Mouse (Mus musculus) brain, embryonic 14.5 days (tissue): ENCODE data around the gene Zdhhc17. TPM values are rescaled to one million over a fixed set of nuclear protein-coding genes. Genes with fewer than 3 reads are reported as not detected.

Experiments used
- DNase-seq: peaks from one replicate; pipeline ENCODE4 v3.0.0-alpha.2; 2011; ENCODE audit warnings: low read depth
- CTCF ChIP-seq: fragments of 200-500 bp; IDR thresholded peaks from 2 replicates; pipeline ENCODE4 v1.5.1; 2012; ENCODE audit warnings: inconsistent platforms, mild to moderate bottlenecking, moderate library complexity, borderline replicate concordance; ENCODE audit not compliant: insufficient read depth, insufficient read length; ENCODE audit errors: extremely low read depth
- POLR2A ChIP-seq: fragments of 200-500 bp; IDR thresholded peaks from 2 replicates; pipeline ENCODE4 v1.6.1; 2012; ENCODE audit warnings: mild to moderate bottlenecking, inconsistent platforms, borderline replicate concordance; ENCODE audit not compliant: poor library complexity, insufficient read depth, insufficient read length, severe bottlenecking; ENCODE audit errors: extremely low read depth
- polyA plus RNA-seq: library from polyadenylated mRNA; depleted of rRNA; stranded (reverse); fragments of >200 nt; gene quantifications from 2 replicates; pipeline ENCODE4 v1.2.3, GENCODE M21; 2012; rRNA removed

Gene Zdhhc17
- polyA plus RNA-seq: 83.4 and 90.8 TPM in 2 replicates

GRCm38 (mm10) chr10:111009641-111010479 lies at the start of gene Zdhhc17:
Gene Zdhhc17 (minus strand): TSS chr10:111010140.
- no peak for TF ChIP-seq CTCF
- peak; percentile 90 for TF ChIP-seq POLR2A
- peak; percentile 97 for DNase-seq

- DNase-seq: no peak
- TF ChIP-seq POLR2A: no peak
- TF ChIP-seq CTCF: no peak
Observed at GRCm38 (mm10) chr10:111055770-111056169, 45.8 kb upstream of the Zdhhc17 start.

- no peak for DNase-seq
- no peak for TF ChIP-seq POLR2A
- TF ChIP-seq CTCF: no peak
Observed at GRCm38 (mm10) chr10:111051606-111052005, 41.7 kb upstream of the Zdhhc17 start.

- TF ChIP-seq POLR2A: no peak
- no peak for TF ChIP-seq CTCF
- no peak for DNase-seq
Observed at GRCm38 (mm10) chr10:111050511-111050910, 40.6 kb upstream of the Zdhhc17 start.

- TF ChIP-seq CTCF: no peak
- TF ChIP-seq POLR2A: no peak
Observed at GRCm38 (mm10) chr10:111050061-111050460, 40.1 kb upstream of the Zdhhc17 start.

GRCm38 (mm10) chr10:111047895-111048294 lies 38.0 kb upstream of the Zdhhc17 start:
- no peak for DNase-seq
- TF ChIP-seq POLR2A (no peak), CTCF (no peak)

More at GRCm38 (mm10) chr10:111050061-111050460, 40.1 kb upstream of the Zdhhc17 start:
- DNase-seq: no peak

- no peak for TF ChIP-seq POLR2A
- TF ChIP-seq CTCF: no peak
- no peak for DNase-seq
Observed at GRCm38 (mm10) chr10:111040078-111040656, 30.2 kb upstream of the Zdhhc17 start.

- TF ChIP-seq POLR2A: no peak
- no peak for TF ChIP-seq CTCF
- no peak for DNase-seq
Observed at GRCm38 (mm10) chr10:111036851-111037250, 26.9 kb upstream of the Zdhhc17 start.

GRCm38 (mm10) chr10:111035134-111035533 lies 25.2 kb upstream of the Zdhhc17 start:
- DNase-seq: no peak
- TF ChIP-seq POLR2A (no peak), CTCF (no peak)

- peak; percentile 29 for DNase-seq
- no peak for TF ChIP-seq POLR2A
- TF ChIP-seq CTCF: no peak
Observed at GRCm38 (mm10) chr10:111031511-111032365, 21.8 kb upstream of the Zdhhc17 start.

GRCm38 (mm10) chr10:111030845-111031244 lies 20.9 kb upstream of the Zdhhc17 start:
- TF ChIP-seq CTCF (no peak), POLR2A (no peak)

More at GRCm38 (mm10) chr10:111030845-111031244, 20.9 kb upstream of the Zdhhc17 start:
- DNase-seq: no peak
